ENCODE assay signal across 35 mouse cellular contexts in genomic region chr17:54429922-54430321, GRCm38 (mm10).
"Had no signal": no experiment of that assay in that cellular context is flagged by ENCODE, and none has a peak within 500 bp of the region (broad histone marks: within the 10 kb centered on the region; RNA-seq: fewer than 3 reads in every experiment).

No protein-coding gene starts in this region.

- H3K4me1 ChIP-seq: heart, embryonic 10.5 days; heart, embryonic 12.5 days; heart, embryonic 13.5 days; heart, embryonic 15.5 days; hindbrain, embryonic 10.5 days; hindbrain, embryonic 12.5 days; hindbrain, embryonic 13.5 days; hindbrain, embryonic 15.5 days; intestine, embryonic 15.5 days; kidney, embryonic 15.5 days had no signal

- H3K27ac ChIP-seq: heart, embryonic 10.5 days; heart, embryonic 13.5 days; heart, embryonic 15.5 days; hindbrain, embryonic 10.5 days; hindbrain, embryonic 12.5 days; hindbrain, embryonic 13.5 days; hindbrain, embryonic 14.5 days; hindbrain, embryonic 15.5 days; hindbrain, postnatal 0 days; intestine, embryonic 15.5 days; kidney, embryonic 15.5 days; kidney, postnatal 0 days; layer of hippocampus, adult 2 months; left cerebral cortex, adult 2 months had no signal

- H3K4me2 ChIP-seq: heart, embryonic 11.5 days; heart, embryonic 12.5 days; heart, embryonic 13.5 days; heart, embryonic 15.5 days; hindbrain, embryonic 12.5 days; hindbrain, embryonic 13.5 days; hindbrain, embryonic 14.5 days; hindbrain, embryonic 15.5 days; intestine, embryonic 15.5 days; kidney, embryonic 15.5 days had no signal

- DNase-seq: heart, postnatal 10 days; heart, postnatal 14 days; heart, postnatal 36 days; heart, postnatal 4 days; kidney, adult 11 months; kidney, adult 2 months; kidney, adult 8-10 months; kidney, adult 9 months; kidney, postnatal 10 days; kidney, postnatal 14 days; kidney, postnatal 25 days; kidney, postnatal 36 days; kidney, postnatal 4 days; layer of hippocampus, adult 9-11 months; layer of hippocampus, postnatal 36 days had no signal

- H3K27me3 ChIP-seq: heart, embryonic 12.5 days; heart, embryonic 13.5 days; heart, embryonic 15.5 days; hindbrain, embryonic 12.5 days; hindbrain, embryonic 13.5 days; hindbrain, embryonic 15.5 days; intestine, embryonic 15.5 days; kidney, embryonic 15.5 days had no signal

- H3K9ac ChIP-seq: heart, embryonic 12.5 days; heart, embryonic 13.5 days; heart, embryonic 15.5 days; hindbrain, embryonic 12.5 days; hindbrain, embryonic 13.5 days; hindbrain, embryonic 14.5 days; hindbrain, embryonic 15.5 days; intestine, embryonic 15.5 days; kidney, embryonic 15.5 days had no signal

- H3K4me3 ChIP-seq: heart, embryonic 10.5 days; heart, embryonic 12.5 days; heart, embryonic 13.5 days; heart, embryonic 15.5 days; hindbrain, embryonic 10.5 days; hindbrain, embryonic 12.5 days; hindbrain, embryonic 13.5 days; hindbrain, embryonic 15.5 days; intestine, embryonic 15.5 days; kidney, embryonic 15.5 days; layer of hippocampus, adult 2 months; left cerebral cortex, adult 2 months had no signal

- ATAC-seq: hindbrain, embryonic 16.5 days; hindbrain, postnatal 0 days; inflammation-experienced regulatory T-cells, adult 6 months; intestine, embryonic 15.5 days; intestine, embryonic 16.5 days; intestine, postnatal 0 days had no signal

- H3K36me3 ChIP-seq: heart, embryonic 10.5 days; heart, embryonic 12.5 days; heart, embryonic 13.5 days; heart, embryonic 15.5 days; hindbrain, embryonic 10.5 days; hindbrain, embryonic 12.5 days; hindbrain, embryonic 13.5 days; hindbrain, embryonic 15.5 days; intestine, embryonic 15.5 days; kidney, embryonic 15.5 days had no signal

- H3K9me3 ChIP-seq: heart, embryonic 15.5 days; hindbrain, embryonic 13.5 days; hindbrain, embryonic 15.5 days; intestine, embryonic 15.5 days; kidney, embryonic 15.5 days had no signal
